Mouse (Mus musculus) stomach, embryonic 14.5 days (tissue): ENCODE data around the gene Olfr802. TPM values are rescaled to one million over a fixed set of nuclear protein-coding genes. Genes with fewer than 3 reads are reported as not detected.

ENCODE experiments used
- microRNA-seq: library from miRNA; unstranded; fragments of <30 nt; microRNA quantifications from one replicate; pipeline ENCODE4, GENCODE M21; 2016
- polyA plus RNA-seq: library from polyadenylated mRNA; unstranded; fragments of >200 nt; fragmentation: Nextera tagmentation; extraction: Ambion mirVana; gene quantifications from 2 replicates; pipeline ENCODE4 v1.2.1, GENCODE M21; 2014

The Olfr802 gene
- polyA plus RNA-seq, 1 experiment from 2014 or later: 0.06 TPM

Small RNAs within 50 kb of the gene (microRNA-seq; reads per million reads assigned to microRNA genes)
- gene Gm24485: not detected

Other genes starting within 250 kb of the Olfr802 start
- gene Olfr787, start 226.3 kb downstream of the Olfr802 start, polyA plus RNA-seq: not detected in 2 replicates
- gene Olfr788, start 217.2 kb downstream of the Olfr802 start, polyA plus RNA-seq: not detected in 2 replicates
- not detected in 2 replicates for gene Olfr789, start 203.4 kb downstream of the Olfr802 start, polyA plus RNA-seq
- gene Olfr790, start 189.7 kb downstream of the Olfr802 start, polyA plus RNA-seq: not detected in 2 replicates
- not detected in 2 replicates for gene Olfr791, start 166.4 kb downstream of the Olfr802 start, polyA plus RNA-seq
- not detected in 2 replicates for gene Olfr792, start 149.0 kb downstream of the Olfr802 start, polyA plus RNA-seq
- gene Olfr794, start 120.5 kb downstream of the Olfr802 start, polyA plus RNA-seq: not detected in 2 replicates
- gene Olfr796, start 75.6 kb downstream of the Olfr802 start, polyA plus RNA-seq: not detected in 2 replicates
- gene Olfr798, start 60.2 kb downstream of the Olfr802 start, polyA plus RNA-seq: not detected in 2 replicates
- not detected in 2 replicates for gene Olfr799, start 50.7 kb downstream of the Olfr802 start, polyA plus RNA-seq
- not detected in 2 replicates for gene Olfr800, start 30.5 kb downstream of the Olfr802 start, polyA plus RNA-seq
- not detected in 2 replicates for gene Olfr801, start 14.3 kb downstream of the Olfr802 start, polyA plus RNA-seq
- not detected in 2 replicates for gene Olfr803, start 6.1 kb upstream of the Olfr802 start, polyA plus RNA-seq
- not detected in 2 replicates for gene Olfr804, start 15.0 kb upstream of the Olfr802 start, polyA plus RNA-seq
- not detected in 2 replicates for gene Olfr805, start 41.2 kb upstream of the Olfr802 start, polyA plus RNA-seq
- gene Olfr806, start 53.8 kb upstream of the Olfr802 start, polyA plus RNA-seq: not detected in 2 replicates
- not detected in 2 replicates for gene Olfr807, start 69.6 kb upstream of the Olfr802 start, polyA plus RNA-seq
- gene Olfr808, start 77.3 kb upstream of the Olfr802 start, polyA plus RNA-seq: not detected in 2 replicates
- gene Olfr809, start 86.5 kb upstream of the Olfr802 start, polyA plus RNA-seq: not detected in 2 replicates
- gene Olfr810, start 106.7 kb upstream of the Olfr802 start, polyA plus RNA-seq: not detected in 2 replicates
- gene Olfr811, start 116.2 kb upstream of the Olfr802 start, polyA plus RNA-seq: not detected in 2 replicates
- not detected in 2 replicates for gene Olfr812, start 157.9 kb upstream of the Olfr802 start, polyA plus RNA-seq
- not detected in 2 replicates for gene Olfr813, start 167.2 kb upstream of the Olfr802 start, polyA plus RNA-seq
- gene Olfr814, start 191.7 kb upstream of the Olfr802 start, polyA plus RNA-seq: not detected in 2 replicates
- not detected in 2 replicates for gene Olfr815, start 217.7 kb upstream of the Olfr802 start, polyA plus RNA-seq
- gene Olfr816, start 227.4 kb upstream of the Olfr802 start, polyA plus RNA-seq: not detected in 2 replicates